Mouse (Mus musculus) hindbrain, embryonic 13.5 days (tissue): Measurements from ENCODE around the gene Nupl1. TPM values are rescaled to one million over a fixed set of nuclear protein-coding genes. Genes with fewer than 3 reads are reported as not detected.

Experiments used
- ATAC-seq: fragments of 200-750 bp; cut with Nextera tagmentation; 2 replicates; pipeline ENCODE4 v1.8.0; 2017; ENCODE audit warnings: moderate TSS enrichment; ENCODE audit not compliant: low FRiP score
- H3K27ac ChIP-seq: fragments of 300-500 bp; sonication (generic); 2 replicates; pipeline ENCODE4 v1.5.1; 2015; ENCODE audit warnings: inconsistent platforms, mild to moderate bottlenecking, moderate library complexity
- H3K27me3 ChIP-seq: fragments of 300-500 bp; sonication (generic); 2 replicates; pipeline ENCODE4 v1.6.1; 2015; ENCODE audit warnings: mild to moderate bottlenecking, inconsistent platforms
- H3K36me3 ChIP-seq: fragments of 300-500 bp; sonication (generic); 2 replicates; pipeline ENCODE4 v1.6.1; 2015; ENCODE audit warnings: mild to moderate bottlenecking, inconsistent platforms
- H3K4me1 ChIP-seq: fragments of 300-500 bp; sonication (generic); replicated peaks from 2 replicates; pipeline ENCODE4 v1.6.1; 2015; ENCODE audit warnings: inconsistent platforms
- H3K4me2 ChIP-seq: fragments of 300-500 bp; sonication (generic); 2 replicates; pipeline ENCODE4 v1.6.1; 2015; ENCODE audit warnings: inconsistent platforms, mild to moderate bottlenecking, moderate library complexity
- H3K4me3 ChIP-seq: fragments of 300-500 bp; sonication (generic); 2 replicates; pipeline ENCODE4 v1.5.1; 2015; ENCODE audit warnings: mild to moderate bottlenecking, inconsistent platforms
- H3K9ac ChIP-seq: fragments of 300-500 bp; sonication (generic); 2 replicates; pipeline ENCODE4 v1.6.1; 2015; ENCODE audit warnings: mild to moderate bottlenecking, inconsistent platforms
- H3K9me3 ChIP-seq: fragments of 300-500 bp; sonication (generic); 2 replicates; pipeline ENCODE4 v1.6.1; 2016; ENCODE audit warnings: inconsistent platforms
- WGBS: fragments of 180-500 bp; shearing (Covaris S2); methylation state at CpG from one replicate; pipeline ENCODE4 v1.1.7; 2015; 5-methylcytosine and 5-hydroxymethylcytosine counted together
- polyA plus RNA-seq: library from polyadenylated mRNA; unstranded; fragments of >200 nt; fragmentation: Nextera tagmentation; extraction: Ambion mirVana; gene quantifications from 2 replicates; pipeline ENCODE4 v1.2.1, GENCODE M21; 2015

Gene Nupl1
- polyA plus RNA-seq, 1 experiment from 2014 or later: 0.08 TPM

DNA sequence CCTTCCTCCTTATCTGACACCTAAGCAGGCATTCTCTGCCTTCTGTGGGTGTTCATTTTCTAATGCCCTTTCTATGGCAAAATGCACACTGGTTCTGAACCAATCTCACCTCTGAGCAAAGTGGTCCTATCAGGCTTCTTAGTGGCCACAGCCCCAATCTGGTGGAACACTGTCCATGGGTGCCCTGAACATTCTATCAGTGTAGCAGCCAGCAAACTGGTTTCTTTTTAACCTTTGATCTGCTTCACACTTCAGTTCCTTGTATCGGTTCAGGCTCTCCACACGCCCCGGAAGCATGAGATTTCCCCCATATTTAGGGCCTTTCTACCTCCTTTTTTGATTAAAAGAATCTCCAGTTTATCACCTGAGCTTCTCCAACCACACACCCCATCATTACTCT, 36.2 kb downstream of the Nupl1 start:
- no peak overlapping the region for H3K9ac ChIP-seq

GRCm38 (mm10) chr14:60214040-60214439, 37.2 kb downstream of the Nupl1 start:
- no peaks in the 10 kb centered on the region for H3K9me3 ChIP-seq
- H3K4me1 ChIP-seq: no peaks in the 10 kb centered on the region
- H3K36me3 ChIP-seq: peaks cover 12% of the 10 kb centered on the region
- no peak overlapping the region for H3K4me2 ChIP-seq
- no peak overlapping the region for H3K9ac ChIP-seq
- ATAC-seq: no peak
- 84% methylated on average over 1 of the region's 1 CpGs for WGBS
- H3K27ac ChIP-seq: no peak overlapping the region
- H3K27me3 ChIP-seq: no peaks in the 10 kb centered on the region
- H3K4me3 ChIP-seq: no peak overlapping the region

More for the DNA sequence above, 36.2 kb downstream of the Nupl1 start:
- WGBS: 93% methylated on average over 3 of the region's 3 CpGs
- Histone ChIP-seq H3K4me2 (no peak overlapping the region), H3K9me3 (no peaks in the 10 kb centered on the region), H3K4me1 (no peaks in the 10 kb centered on the region), H3K36me3 (peaks cover 20% of the 10 kb centered on the region), H3K27ac (no peak overlapping the region), H3K27me3 (no peaks in the 10 kb centered on the region), H3K4me3 (no peak overlapping the region)
- ATAC-seq: no peak

- H3K36me3 ChIP-seq: no peaks in the 10 kb centered on the region
- WGBS: 93% methylated on average over 7 of the region's 7 CpGs
- H3K4me1 ChIP-seq: no peaks in the 10 kb centered on the region
- no peak overlapping the region for H3K4me3 ChIP-seq
- no peaks in the 10 kb centered on the region for H3K27me3 ChIP-seq
- no peak for ATAC-seq
- no peaks in the 10 kb centered on the region for H3K9me3 ChIP-seq
- H3K9ac ChIP-seq: no peak overlapping the region
- H3K4me2 ChIP-seq: no peak overlapping the region
- H3K27ac ChIP-seq: no peak overlapping the region
Measured at GRCm38 (mm10) chr14:60209166-60209565, 42.1 kb downstream of the Nupl1 start.

DNA sequence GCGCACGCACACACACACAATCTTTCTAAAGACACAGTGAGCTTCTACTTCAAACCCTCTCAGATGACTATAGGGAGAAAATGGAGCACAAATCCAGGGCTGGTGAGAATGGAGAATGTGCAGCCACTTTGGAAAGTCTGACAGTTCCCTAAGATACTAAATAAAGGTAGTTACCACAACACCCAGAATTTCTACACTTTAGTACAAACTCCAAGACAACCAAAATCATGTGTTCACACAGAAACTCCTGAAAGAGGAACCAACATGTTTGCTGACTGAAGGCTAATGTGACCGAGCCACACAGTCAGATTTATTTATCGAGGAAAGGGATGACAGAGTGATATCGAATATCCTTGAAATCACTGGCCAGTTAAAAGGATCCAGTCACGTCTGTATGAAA, 46.2 kb downstream of the Nupl1 start:
- Histone ChIP-seq H3K4me3 (no peak overlapping the region), H3K36me3 (no peaks in the 10 kb centered on the region), H3K27me3 (no peaks in the 10 kb centered on the region), H3K4me1 (no peaks in the 10 kb centered on the region), H3K27ac (no peak overlapping the region), H3K4me2 (no peak overlapping the region), H3K9ac (no peak overlapping the region), H3K9me3 (no peaks in the 10 kb centered on the region)
- WGBS: 90% methylated on average over 6 of the region's 6 CpGs
- ATAC-seq: no peak

- ATAC-seq: no peak
- H3K4me1 ChIP-seq: no peaks in the 10 kb centered on the region
- WGBS: 88% methylated on average over 7 of the region's 7 CpGs
- no peak within 1 kb of the TSS for H3K9ac ChIP-seq
- no peaks in the 10 kb centered on the region for H3K27me3 ChIP-seq
- H3K4me3 ChIP-seq: no peak within 1 kb of the TSS
- no peaks in the 10 kb centered on the region for H3K36me3 ChIP-seq
- H3K27ac ChIP-seq: no peak within 1 kb of the TSS
- no peaks in the 10 kb centered on the region for H3K9me3 ChIP-seq
- no peak within 1 kb of the TSS for H3K4me2 ChIP-seq
Measured at GRCm38 (mm10) chr14:60196884-60197283, 54.3 kb downstream of the Nupl1 start, which contains the start of gene Atp8a2. TSS of gene Atp8a2 (minus strand) at chr14:60197179.

DNA sequence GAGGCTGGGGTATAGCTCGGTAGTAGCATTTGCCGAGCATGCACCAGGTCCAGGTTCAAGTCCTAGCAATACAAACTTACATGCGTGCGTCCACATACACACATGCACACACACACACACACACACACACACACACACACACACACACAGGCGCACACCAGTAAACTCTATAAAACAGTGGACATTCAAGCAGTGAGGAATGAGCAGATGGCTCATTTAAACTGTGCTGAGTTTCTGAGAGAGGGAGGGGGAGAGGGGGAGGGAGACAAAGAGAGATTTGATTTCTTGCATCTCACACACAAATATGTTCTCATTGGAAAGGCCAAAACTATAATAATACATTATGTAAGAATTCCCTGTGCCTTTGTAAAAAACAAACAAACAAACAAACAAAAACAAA, 55.2 kb downstream of the Nupl1 start:
- H3K9me3 ChIP-seq: no peaks in the 10 kb centered on the region
- H3K4me3 ChIP-seq: no peak overlapping the region
- no peak overlapping the region for H3K9ac ChIP-seq
- no peak for ATAC-seq
- no peaks in the 10 kb centered on the region for H3K4me1 ChIP-seq
- H3K27ac ChIP-seq: no peak overlapping the region
- H3K36me3 ChIP-seq: no peaks in the 10 kb centered on the region
- WGBS: 94% methylated on average over 5 of the region's 5 CpGs
- H3K27me3 ChIP-seq: no peaks in the 10 kb centered on the region
- H3K4me2 ChIP-seq: no peak overlapping the region

DNA sequence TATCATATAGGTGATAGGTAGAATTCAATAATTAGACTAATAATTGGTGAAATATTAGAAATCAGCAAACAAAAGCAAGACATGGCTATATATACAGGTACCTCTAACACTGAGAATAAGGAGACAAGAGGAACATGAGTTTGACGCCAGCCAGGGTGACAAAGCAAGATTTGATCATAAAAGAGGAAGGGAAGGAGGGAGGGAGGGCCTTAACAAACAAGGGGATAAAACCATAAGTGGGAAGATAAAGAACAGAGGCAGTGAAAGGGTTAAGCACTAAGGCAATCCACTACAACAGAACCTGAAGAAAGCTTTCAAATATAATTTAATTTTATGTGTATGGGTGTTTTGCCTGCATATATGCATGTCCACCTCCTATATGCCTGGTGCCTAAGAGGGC, 56.6 kb downstream of the Nupl1 start:
- no peaks in the 10 kb centered on the region for H3K36me3 ChIP-seq
- H3K9ac ChIP-seq: no peak overlapping the region
- no peaks in the 10 kb centered on the region for H3K27me3 ChIP-seq
- no peak for ATAC-seq
- no peak overlapping the region for H3K4me3 ChIP-seq
- H3K9me3 ChIP-seq: no peaks in the 10 kb centered on the region
- H3K27ac ChIP-seq: no peak overlapping the region
- 86% methylated on average over 1 of the region's 1 CpGs for WGBS
- H3K4me1 ChIP-seq: no peaks in the 10 kb centered on the region
- no peak overlapping the region for H3K4me2 ChIP-seq

- Histone ChIP-seq H3K27me3 (no peaks in the 10 kb centered on the region), H3K36me3 (no peaks in the 10 kb centered on the region), H3K9ac (no peak overlapping the region), H3K4me1 (no peaks in the 10 kb centered on the region), H3K4me2 (no peak overlapping the region), H3K4me3 (no peak overlapping the region), H3K27ac (no peak overlapping the region), H3K9me3 (no peaks in the 10 kb centered on the region)
- 81% methylated on average over 5 of the region's 5 CpGs for WGBS
- no peak for ATAC-seq
Measured at GRCm38 (mm10) chr14:60189771-60190170, 61.5 kb downstream of the Nupl1 start.

- no peak overlapping the region for H3K4me2 ChIP-seq
- H3K36me3 ChIP-seq: no peaks in the 10 kb centered on the region
- H3K4me1 ChIP-seq: no peaks in the 10 kb centered on the region
- 84% methylated on average over 5 of the region's 5 CpGs for WGBS
- H3K27ac ChIP-seq: no peak overlapping the region
- H3K27me3 ChIP-seq: no peaks in the 10 kb centered on the region
- no peaks in the 10 kb centered on the region for H3K9me3 ChIP-seq
- no peak overlapping the region for H3K4me3 ChIP-seq
- no peak overlapping the region for H3K9ac ChIP-seq
- no peak for ATAC-seq
Measured at GRCm38 (mm10) chr14:60188201-60188825, 62.9 kb downstream of the Nupl1 start.

DNA sequence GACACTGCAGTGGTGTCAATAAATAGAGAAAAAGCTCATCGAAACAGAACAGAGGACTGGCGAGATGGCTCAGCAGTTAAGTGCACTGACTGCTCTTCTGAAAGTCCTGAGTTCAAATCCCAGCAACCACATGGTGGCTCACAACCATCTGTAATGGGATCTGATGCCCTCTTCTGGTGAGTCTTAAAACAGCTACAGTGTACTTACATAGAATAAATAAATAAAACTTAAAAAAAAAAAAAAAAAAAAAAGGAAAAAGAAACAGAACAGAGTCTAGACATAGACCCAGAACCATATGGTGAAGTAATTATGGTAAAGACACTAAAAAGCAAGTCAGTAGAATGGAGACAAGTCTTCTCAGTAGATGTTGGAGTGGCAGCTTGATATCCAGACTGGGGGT, 69.9 kb downstream of the Nupl1 start:
- Histone ChIP-seq H3K36me3 (peaks cover 6% of the 10 kb centered on the region; the same call in 1 of the 2 replicates), H3K27me3 (peaks cover 11% of the 10 kb centered on the region), H3K27ac (no peak overlapping the region), H3K4me1 (peaks cover 27% of the 10 kb centered on the region), H3K9ac (no peak overlapping the region), H3K4me3 (no peak overlapping the region), H3K9me3 (no peaks in the 10 kb centered on the region), H3K4me2 (no peak overlapping the region)
- 94% methylated on average over 2 of the region's 2 CpGs for WGBS
- no peak for ATAC-seq

GRCm38 (mm10) chr14:60178571-60178955, 72.7 kb downstream of the Nupl1 start:
- H3K36me3 ChIP-seq: peaks cover 6% of the 10 kb centered on the region; the same call in 1 of the 2 replicates
- no peak for ATAC-seq
- H3K27me3 ChIP-seq: peaks cover 36% of the 10 kb centered on the region
- H3K9me3 ChIP-seq: no peaks in the 10 kb centered on the region
- whole genome bisulfite sequencing: 63% methylated on average over 2 of the region's 2 CpGs
- peak overlapping the region; percentile 87 for H3K4me2 ChIP-seq
- peaks cover 33% of the 10 kb centered on the region for H3K4me1 ChIP-seq
- H3K4me3 ChIP-seq: peak overlapping the region; percentile 77
- H3K9ac ChIP-seq: peak overlapping the region; percentile 94; the same call in 1 of the 2 replicates
- H3K27ac ChIP-seq: 0 out of 2 replicates have a peak overlapping the region, but pooled peaks have one; percentile 94

DNA sequence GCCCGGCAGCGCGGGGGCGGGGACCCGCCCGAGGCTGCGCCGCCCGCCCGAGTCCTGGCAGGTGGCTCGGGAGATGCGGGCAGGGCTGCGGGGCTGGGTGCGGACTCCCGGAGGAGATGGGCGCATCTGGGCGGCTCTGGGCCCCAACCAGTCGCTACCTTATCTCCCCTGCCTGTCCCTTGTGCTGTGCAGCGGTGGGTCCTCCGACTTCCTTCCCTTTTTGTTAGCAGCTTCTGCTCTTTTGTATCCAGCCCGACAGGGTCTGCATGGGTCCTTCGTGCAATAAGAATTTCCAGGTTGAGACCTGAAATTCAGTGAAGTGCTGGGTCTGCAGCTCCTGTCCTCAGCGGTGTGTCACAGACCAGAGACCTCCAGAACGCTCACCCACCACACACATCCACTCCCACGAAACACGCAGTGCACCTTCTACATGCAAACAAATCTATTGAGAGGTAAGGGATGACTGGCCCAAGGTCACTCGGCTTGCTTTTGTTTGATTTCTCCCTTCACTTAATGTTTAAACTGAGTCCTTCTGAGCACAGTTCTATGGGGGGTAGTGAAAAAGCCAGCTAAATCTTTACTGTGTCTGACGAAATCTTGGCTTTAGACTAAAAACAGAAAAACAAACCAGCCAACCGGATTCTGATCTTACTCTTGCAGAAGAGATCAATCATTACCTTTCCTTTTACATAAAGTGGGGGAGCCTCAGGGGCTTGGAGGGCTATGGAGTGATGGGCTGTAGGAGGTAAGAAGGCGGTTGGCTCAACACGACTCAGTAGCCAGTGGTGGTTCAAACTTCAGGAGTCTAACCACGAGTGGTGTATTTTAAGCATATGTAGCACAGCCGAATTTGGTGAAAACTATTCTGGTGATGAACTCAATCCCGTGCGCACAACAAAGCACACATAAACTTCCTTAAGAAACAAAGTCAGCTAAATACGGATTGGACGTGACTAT, 73.3 kb downstream of the Nupl1 start:
- 24% methylated on average over 30 of the region's 37 CpGs for WGBS
- ATAC-seq: peak; percentile 51

More for the DNA sequence above, 73.3 kb downstream of the Nupl1 start:
- Histone ChIP-seq H3K9me3 (no peaks in the 10 kb centered on the region), H3K4me3 (peak overlapping the region; percentile 77), H3K36me3 (peaks cover 6% of the 10 kb centered on the region; the same call in 1 of the 2 replicates), H3K4me2 (peak overlapping the region; percentile 87), H3K4me1 (peaks cover 35% of the 10 kb centered on the region), H3K9ac (peak overlapping the region; percentile 94), H3K27me3 (peaks cover 36% of the 10 kb centered on the region), H3K27ac (peak overlapping the region; percentile 94)
